Comparison of ENCODE assay signal across 8 mouse cellular contexts in the genomic region with DNA sequence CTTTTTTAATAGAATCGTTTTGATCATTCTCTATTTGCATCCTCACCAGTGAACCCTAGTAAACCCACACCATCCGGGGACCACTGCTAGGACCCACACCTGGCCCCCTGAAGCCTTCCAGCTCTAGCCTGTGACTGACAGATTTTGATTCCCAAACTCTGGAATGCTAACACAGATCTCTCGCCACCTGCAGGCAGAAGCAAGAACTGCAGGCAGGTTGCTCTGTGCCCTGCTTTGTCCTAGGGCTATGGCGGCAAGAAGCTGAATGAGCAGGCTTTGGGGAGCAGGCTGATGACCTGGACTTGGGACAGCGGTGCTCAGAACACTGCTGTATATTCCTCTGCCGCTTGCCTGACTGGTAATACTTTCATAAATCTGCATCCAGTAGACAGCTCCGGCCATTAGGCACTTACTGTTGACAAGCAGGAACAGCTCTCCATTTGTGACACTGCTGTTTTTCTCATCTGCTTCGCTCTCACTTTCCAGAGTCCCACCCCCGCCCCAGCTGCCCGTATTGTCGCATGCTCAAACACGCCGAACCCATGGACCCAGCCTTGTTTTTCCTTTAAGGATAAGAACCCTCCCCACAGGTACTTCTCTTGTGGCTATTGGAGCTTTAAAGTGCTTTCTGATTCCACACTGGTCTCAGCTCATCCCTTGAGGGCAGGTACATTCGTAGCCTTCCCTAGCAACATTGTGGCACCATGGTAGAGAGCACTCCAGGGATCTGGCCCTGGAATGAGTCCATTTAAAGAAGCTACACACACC.
DNase-seq lines count a peak whose midpoint lies in the region; ATAC-seq lines count a peak whose summit lies in the region.

No protein-coding gene starts in this region.

- no peak overlapping the region for H3K4me3 ChIP-seq in hindbrain, embryonic 16.5 days (ENCODE audit: low read length)
- no peak overlapping the region for H3K4me3 ChIP-seq in midbrain, embryonic 11.5 days (ENCODE audit: low read depth, low read length)

- H3K9me3 ChIP-seq in hindbrain, embryonic 16.5 days (ENCODE audit: control insufficient read depth, low read length), result no peaks in the 10 kb centered on the region
- no peaks in the 10 kb centered on the region for H3K9me3 ChIP-seq in midbrain, embryonic 11.5 days (ENCODE audit: control insufficient read depth, low read length)

- peak overlapping the region; percentile 55 for H3K9ac ChIP-seq in hindbrain, embryonic 16.5 days (ENCODE audit: low read depth, low read length)
- H3K9ac ChIP-seq in midbrain, embryonic 11.5 days (ENCODE audit: low read length), result peak overlapping the region; percentile 43; the same call in 1 of the 2 replicates

- DNase-seq in T-cell, adult 2 months (ENCODE audit: low spot score), result peak; percentile 69
- peak; percentile 96 to 97 for DNase-seq in cerebellum, postnatal 14 days
- peak; percentile 90 for DNase-seq in gastrocnemius, adult 18-20 months (ENCODE audit: low spot score)
- DNase-seq in left cerebral cortex, adult 9 months (ENCODE audit: low spot score in 2 of 2), result peak; percentile 71 to 94
- DNase-seq in midbrain, embryonic 11.5 days (ENCODE audit: low spot score, missing footprints), result peak; percentile 100
- DNase-seq in spleen, adult 18-20 months, result peak; percentile 53 to 82

- H3K27me3 ChIP-seq in hindbrain, embryonic 16.5 days (replicated peaks; ENCODE audit: control insufficient read depth, insufficient read depth, low read length), result no peaks in the 10 kb centered on the region
- H3K27me3 ChIP-seq in midbrain, embryonic 11.5 days (ENCODE audit: control insufficient read depth, insufficient read depth, low read length), result peaks cover 5% of the 10 kb centered on the region; the same call in 1 of the 2 replicates

- H3K36me3 ChIP-seq in hindbrain, embryonic 16.5 days (ENCODE audit: control insufficient read depth, insufficient read depth, low read length), result no peaks in the 10 kb centered on the region
- no peaks in the 10 kb centered on the region for H3K36me3 ChIP-seq in midbrain, embryonic 11.5 days (ENCODE audit: control insufficient read depth, insufficient read depth, low read length)

- peaks cover 50% of the 10 kb centered on the region for H3K4me1 ChIP-seq in hindbrain, embryonic 16.5 days (ENCODE audit: control insufficient read depth, insufficient read depth, low read depth, low read length)
- peaks cover 51% of the 10 kb centered on the region for H3K4me1 ChIP-seq in midbrain, embryonic 11.5 days (ENCODE audit: control insufficient read depth, insufficient read depth, low read length)

- WGBS in hindbrain, embryonic 16.5 days, result 11% methylated on average over 14 of the region's 14 CpGs
- WGBS in midbrain, embryonic 11.5 days, result 22% methylated on average over 14 of the region's 14 CpGs

- peak overlapping the region; percentile 82 for H3K27ac ChIP-seq in hindbrain, embryonic 16.5 days (ENCODE audit: low read depth, low read length)
- no peak overlapping the region for H3K27ac ChIP-seq in midbrain, embryonic 11.5 days (ENCODE audit: low read depth, low read length)

- H3K4me2 ChIP-seq in hindbrain, embryonic 16.5 days (ENCODE audit: low read length), result peak overlapping the region; percentile 34
- H3K4me2 ChIP-seq in midbrain, embryonic 11.5 days, result no peak overlapping the region

- no peak for ATAC-seq in hindbrain, embryonic 16.5 days
- ATAC-seq in midbrain, embryonic 11.5 days (ENCODE audit: low FRiP score), result no peak
- ATAC-seq in megakaryocyte progenitor cell, adult 5-6 weeks (replicated peaks; ENCODE audit: poor library complexity), result no peak
